In the genomic region with DNA sequence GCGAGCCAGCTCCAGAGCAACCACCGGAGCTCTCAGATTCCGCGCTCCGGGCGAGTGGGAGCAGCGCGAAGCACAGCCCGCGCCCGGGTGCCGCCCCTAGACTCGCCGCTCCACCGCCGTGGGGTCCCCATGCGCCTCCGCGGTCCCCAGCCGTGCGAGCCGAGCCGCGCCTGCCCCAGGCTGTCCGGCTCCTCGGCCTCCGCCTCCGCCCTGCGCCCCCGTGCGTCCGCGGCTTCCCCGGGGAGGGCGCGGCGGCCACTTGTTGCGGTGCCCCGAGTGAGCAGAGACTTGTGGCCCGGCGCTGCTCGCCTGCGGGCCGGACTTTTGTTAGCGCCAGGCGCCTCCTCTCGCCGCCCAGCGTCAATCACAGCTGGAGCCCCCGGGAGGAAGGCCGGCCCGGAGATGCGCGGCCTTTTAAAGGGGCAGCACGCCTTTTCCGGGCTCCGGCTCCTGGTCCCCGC, we compare ENCODE assay signal across 8 mouse cellular contexts. TPM values are rescaled to one million over a fixed set of nuclear protein-coding genes. Genes with fewer than 3 reads are reported as not detected.
DNase-seq lines count a peak whose midpoint lies in the region; ATAC-seq and TF ChIP-seq lines count a peak whose summit lies in the region.

Gene Fbxl7 (minus strand): TSS at position 330 of the 461 bp plus-strand sequence.

- TF ChIP-seq CTCF in C2C12 (IDR thresholded peaks at IDR 0.05; ENCODE audit: control insufficient read depth, insufficient read depth, insufficient read length): peak; percentile 74
- no peak for TF ChIP-seq CTCF in olfactory bulb, adult 2 months (IDR thresholded peaks at IDR 0.05; ENCODE audit: insufficient read depth, low read depth, low read length)

- peak within 1 kb of the TSS; percentile 48 for H3K4me3 ChIP-seq in C2C12 (ENCODE audit: insufficient read depth, poor library complexity, severe bottlenecking)
- H3K4me3 ChIP-seq in forebrain, embryonic 12.5 days (replicated peaks): peak within 1 kb of the TSS; percentile 79
- peak within 1 kb of the TSS; percentile 80 for H3K4me3 ChIP-seq in heart, embryonic 15.5 days
- H3K4me3 ChIP-seq in liver, embryonic 15.5 days (replicated peaks): peak within 1 kb of the TSS; percentile 48
- H3K4me3 ChIP-seq in olfactory bulb, adult 2 months (ENCODE audit: insufficient read depth, low read depth, low read length): peak within 1 kb of the TSS; percentile 70

- peak; percentile 18 for DNase-seq in c-Kit-positive CD71-negative TER-119-negative erythroid progenitor cells, embryonic 14.5 days (ENCODE audit: low read depth)
- peak; percentile 92 for DNase-seq in kidney, postnatal 14 days
- peak; percentile 48 to 79 for DNase-seq in urinary bladder, adult 18-20 months (ENCODE audit: low spot score in 2 of 2)

- H3K36me3 ChIP-seq in C2C12 (ENCODE audit: control insufficient read depth, insufficient read depth): no peaks in the 10 kb centered on the region
- no peaks in the 10 kb centered on the region for H3K36me3 ChIP-seq in forebrain, embryonic 12.5 days (replicated peaks)
- H3K36me3 ChIP-seq in heart, embryonic 15.5 days: no peaks in the 10 kb centered on the region
- H3K36me3 ChIP-seq in liver, embryonic 15.5 days (replicated peaks): no peaks in the 10 kb centered on the region

- no peaks in the 10 kb centered on the region for H3K27me3 ChIP-seq in C2C12 (ENCODE audit: control insufficient read depth, insufficient read depth, insufficient read length)
- peaks cover 10% of the 10 kb centered on the region; the same call in 1 of the 2 replicates for H3K27me3 ChIP-seq in forebrain, embryonic 12.5 days
- no peaks in the 10 kb centered on the region for H3K27me3 ChIP-seq in heart, embryonic 15.5 days
- peaks cover 33% of the 10 kb centered on the region for H3K27me3 ChIP-seq in liver, embryonic 15.5 days

- H3K79me2 ChIP-seq in C2C12 (ENCODE audit: control insufficient read depth, insufficient read depth): peaks cover 4% of the 10 kb centered on the region

- no peak for TF ChIP-seq POLR2A in olfactory bulb, adult 2 months (IDR thresholded peaks at IDR 0.05; ENCODE audit: insufficient read depth, low read depth, low read length)

- peak; percentile 92 for ATAC-seq in forebrain, embryonic 12.5 days (ENCODE audit: low FRiP score)
- ATAC-seq in heart, embryonic 15.5 days (replicated peaks; ENCODE audit: insufficient number of reproducible peaks, insufficient read depth, low FRiP score, low read depth): peak; percentile 93
- ATAC-seq in liver, embryonic 15.5 days (ENCODE audit: insufficient read depth): peak; percentile 67

- peaks cover 13% of the 10 kb centered on the region for H3K4me1 ChIP-seq in forebrain, embryonic 12.5 days
- H3K4me1 ChIP-seq in heart, embryonic 15.5 days (replicated peaks): peaks cover 6% of the 10 kb centered on the region; the same call in 1 of the 2 replicates
- no peaks in the 10 kb centered on the region for H3K4me1 ChIP-seq in liver, embryonic 15.5 days (replicated peaks)
- H3K4me1 ChIP-seq in olfactory bulb, adult 2 months (ENCODE audit: control insufficient read depth, insufficient read depth, low read length): peaks cover 12% of the 10 kb centered on the region; the same call in 1 of the 2 replicates

- WGBS in forebrain, embryonic 12.5 days: under 1% methylated on average over 58 of the region's 58 CpGs
- under 1% methylated on average over 54 of the region's 58 CpGs for WGBS in heart, embryonic 15.5 days
- under 1% methylated on average over 53 of the region's 58 CpGs for WGBS in liver, embryonic 15.5 days (ENCODE audit: insufficient replicate concordance)
- WGBS in olfactory bulb, adult 2 months: under 1% methylated on average over 58 of the region's 58 CpGs

- H3K9me3 ChIP-seq in forebrain, embryonic 12.5 days: no peaks in the 10 kb centered on the region
- H3K9me3 ChIP-seq in heart, embryonic 15.5 days (replicated peaks): no peaks in the 10 kb centered on the region
- no peaks in the 10 kb centered on the region for H3K9me3 ChIP-seq in liver, embryonic 15.5 days (replicated peaks)

- H3ac ChIP-seq in C2C12 (ENCODE audit: control insufficient read depth, insufficient read length, low read depth): peak within 1 kb of the TSS; percentile 90

- H3K27ac ChIP-seq in forebrain, embryonic 12.5 days: peak within 1 kb of the TSS; percentile 82
- peak within 1 kb of the TSS; percentile 89 for H3K27ac ChIP-seq in heart, embryonic 15.5 days
- H3K27ac ChIP-seq in liver, embryonic 15.5 days (replicated peaks): no peak within 1 kb of the TSS; the same call in 1 of the 2 replicates
- no peak within 1 kb of the TSS for H3K27ac ChIP-seq in olfactory bulb, adult 2 months (ENCODE audit: insufficient read depth, low read depth, low read length)

- H3K79me3 ChIP-seq in C2C12 (ENCODE audit: low read depth): no peaks in the 10 kb centered on the region

- H3K9ac ChIP-seq in forebrain, embryonic 12.5 days: peak within 1 kb of the TSS; percentile 79
- H3K9ac ChIP-seq in heart, embryonic 15.5 days: peak within 1 kb of the TSS; percentile 84
- H3K9ac ChIP-seq in liver, embryonic 15.5 days: no peak within 1 kb of the TSS

- peak within 1 kb of the TSS; percentile 88 for H3K4me2 ChIP-seq in forebrain, embryonic 12.5 days
- peak within 1 kb of the TSS; percentile 92 for H3K4me2 ChIP-seq in heart, embryonic 15.5 days
- H3K4me2 ChIP-seq in liver, embryonic 15.5 days: peak within 1 kb of the TSS; percentile 59

TF ChIP-seq in C2C12, 6 proteins besides CTCF, POLR2A, EP300 and RAD21:
- TF ChIP-seq MAX (IDR thresholded peaks at IDR 0.05): peak; percentile 69
- TF ChIP-seq MYOG (IDR thresholded peaks at IDR 0.05; ENCODE audit: control insufficient read depth, extremely low read depth, insufficient read length): no peak
- TF ChIP-seq CEBPB (IDR thresholded peaks at IDR 0.05; ENCODE audit: low read depth): no peak

RNA-seq across cellular contexts. Expression of gene Fbxl7, which starts in this region (rescaled TPM):
- polyA plus RNA-seq in C2C12 (2012; fragmentation: generic; extraction: Trizol): 4.2 TPM
- polyA plus RNA-seq in forebrain, embryonic 12.5 days (2016; fragmentation: Nextera tagmentation; extraction: Ambion mirVana): 12.4 and 17.0 TPM in 2 replicates
- polyA plus RNA-seq in heart, embryonic 15.5 days (2015; fragmentation: Nextera tagmentation; extraction: Ambion mirVana): 7.7 and 10.8 TPM in 2 replicates
- polyA plus RNA-seq in liver, embryonic 15.5 days (2015; fragmentation: Nextera tagmentation; extraction: Ambion mirVana): 0.67 and 1.2 TPM in 2 replicates
- not detected in 2 replicates for polyA plus RNA-seq in olfactory bulb, adult 2 months (2012; ENCODE audit: insufficient read depth, insufficient read length, low replicate concordance, missing spikeins)

Comparison
In these comparisons a context has a peak if more than half of its experiments do, and no peak if none do; other contexts are left out.
1. DNase-seq: peak in every context shown above with its lines; median percentile 92 in kidney, postnatal 14 days; 64 in urinary bladder, adult 18-20 months; 18 in c-Kit-positive CD71-negative TER-119-negative erythroid progenitor cells, embryonic 14.5 days.
2. H3K27ac ChIP-seq: peak in forebrain, embryonic 12.5 days (single experiment) and heart, embryonic 15.5 days (single experiment); none in liver, embryonic 15.5 days (single experiment) and olfactory bulb, adult 2 months (single experiment).
3. Peak in every context shown above with its lines, with median percentiles within 50 percentile points of each other: H3K4me3 ChIP-seq, ATAC-seq and H3K4me2 ChIP-seq.